Mouse (Mus musculus) forebrain, embryonic 13.5 days (tissue): ENCODE results near the gene Rgsl1. TPM values are rescaled to one million over a fixed set of nuclear protein-coding genes. Genes with fewer than 3 reads are reported as not detected.

Experiments used
- ATAC-seq: fragments of 200-750 bp; cut with Nextera tagmentation; 2 replicates; pipeline ENCODE4 v1.8.0; 2017
- H3K27ac ChIP-seq: fragments of 300-500 bp; sonication (generic); 2 replicates; pipeline ENCODE4 v1.5.1; 2015; ENCODE audit warnings: inconsistent platforms, mild to moderate bottlenecking, moderate library complexity
- H3K27me3 ChIP-seq: fragments of 300-500 bp; sonication (generic); 2 replicates; pipeline ENCODE4 v1.6.1; 2015; ENCODE audit warnings: mild to moderate bottlenecking, inconsistent platforms
- H3K36me3 ChIP-seq: fragments of 300-500 bp; sonication (generic); 2 replicates; pipeline ENCODE4 v1.6.1; 2015; ENCODE audit warnings: mild to moderate bottlenecking, inconsistent platforms; ENCODE audit not compliant: poor library complexity, severe bottlenecking
- H3K4me1 ChIP-seq: fragments of 300-500 bp; sonication (generic); 2 replicates; pipeline ENCODE4 v1.6.1; 2015; ENCODE audit warnings: inconsistent platforms
- H3K4me2 ChIP-seq: fragments of 300-500 bp; sonication (generic); 2 replicates; pipeline ENCODE4 v1.6.1; 2015; ENCODE audit warnings: inconsistent platforms, mild to moderate bottlenecking, moderate library complexity
- H3K4me3 ChIP-seq: fragments of 300-500 bp; sonication (generic); 2 replicates; pipeline ENCODE4 v1.5.1; 2015; ENCODE audit warnings: mild to moderate bottlenecking, inconsistent platforms
- H3K9ac ChIP-seq: fragments of 300-500 bp; sonication (generic); 2 replicates; pipeline ENCODE4 v1.6.1; 2015; ENCODE audit warnings: mild to moderate bottlenecking, inconsistent platforms
- H3K9me3 ChIP-seq: fragments of 300-500 bp; sonication (generic); replicated peaks from 2 replicates; pipeline ENCODE4 v1.6.1; 2016; ENCODE audit warnings: inconsistent platforms
- WGBS: fragments of 180-500 bp; shearing (Covaris S2); methylation state at CpG from one replicate; pipeline ENCODE4 v1.1.7; 2015; 5-methylcytosine and 5-hydroxymethylcytosine counted together
- polyA plus RNA-seq: library from polyadenylated mRNA; unstranded; fragments of >200 nt; fragmentation: Nextera tagmentation; extraction: Ambion mirVana; gene quantifications from 2 replicates; pipeline ENCODE4 v1.2.1, GENCODE M21; 2015

Gene Rgsl1
- polyA plus RNA-seq, 1 experiment from 2014 or later: 0.05 TPM

- Histone ChIP-seq H3K27ac (no peak overlapping the region), H3K27me3 (no peaks in the 10 kb centered on the region), H3K9me3 (no peaks in the 10 kb centered on the region), H3K4me3 (no peak overlapping the region), H3K4me1 (peaks cover 56% of the 10 kb centered on the region), H3K4me2 (peak overlapping the region; percentile 64), H3K9ac (no peak overlapping the region), H3K36me3 (peaks cover 6% of the 10 kb centered on the region)
- WGBS: 0% methylated on average over 1 of the region's 1 CpGs
- peak; percentile 11; the same call in 1 of the 2 replicates for ATAC-seq
These were observed 95.4 kb downstream of the Rgsl1 start for GRCm38 (mm10) chr1:153748549-153748948.

- Histone ChIP-seq H3K4me2 (peak overlapping the region; percentile 17), H3K4me1 (peaks cover 60% of the 10 kb centered on the region), H3K4me3 (no peak overlapping the region), H3K36me3 (peaks cover 11% of the 10 kb centered on the region), H3K27me3 (no peaks in the 10 kb centered on the region), H3K9ac (no peak overlapping the region), H3K9me3 (no peaks in the 10 kb centered on the region), H3K27ac (no peak overlapping the region)
- WGBS: 71% methylated on average over 12 of the region's 12 CpGs
- ATAC-seq: no peak
These were observed 95.9 kb downstream of the Rgsl1 start for GRCm38 (mm10) chr1:153747861-153748530.

GRCm38 (mm10) chr1:153746728-153747127 lies 97.2 kb downstream of the Rgsl1 start:
- 3% methylated on average over 12 of the region's 12 CpGs for WGBS
- ATAC-seq: 0 out of 2 replicates have a peak, but pooled peaks have one; percentile 1
- peaks cover 66% of the 10 kb centered on the region for H3K4me1 ChIP-seq

GRCm38 (mm10) chr1:153746119-153746670 lies 97.7 kb downstream of the Rgsl1 start:
- peak; percentile 22; the same call in 1 of the 2 replicates for ATAC-seq
- no peak overlapping the region for H3K9ac ChIP-seq
- 71% methylated on average over 14 of the region's 14 CpGs for WGBS
- no peak overlapping the region for H3K4me2 ChIP-seq
- no peaks in the 10 kb centered on the region for H3K9me3 ChIP-seq
- 0 out of 2 replicates have a peak overlapping the region, but pooled peaks have one; percentile 11 for H3K27ac ChIP-seq
- peaks cover 69% of the 10 kb centered on the region for H3K4me1 ChIP-seq
- H3K4me3 ChIP-seq: no peak overlapping the region
- H3K36me3 ChIP-seq: peaks cover 15% of the 10 kb centered on the region
- peaks cover under 1% of the 10 kb centered on the region; the same call in 1 of the 2 replicates for H3K27me3 ChIP-seq

More at GRCm38 (mm10) chr1:153746728-153747127, 97.2 kb downstream of the Rgsl1 start:
- Histone ChIP-seq H3K27ac (no peak overlapping the region), H3K36me3 (peaks cover 15% of the 10 kb centered on the region), H3K9me3 (no peaks in the 10 kb centered on the region), H3K27me3 (no peaks in the 10 kb centered on the region), H3K4me2 (no peak overlapping the region), H3K9ac (no peak overlapping the region), H3K4me3 (no peak overlapping the region)

- Histone ChIP-seq H3K27ac (no peak overlapping the region), H3K36me3 (peaks cover 15% of the 10 kb centered on the region), H3K27me3 (peaks cover 14% of the 10 kb centered on the region), H3K4me2 (peak overlapping the region; percentile 79), H3K9me3 (no peaks in the 10 kb centered on the region), H3K4me3 (peak overlapping the region; percentile 51), H3K4me1 (peaks cover 68% of the 10 kb centered on the region), H3K9ac (peak overlapping the region; percentile 54)
- ATAC-seq: no peak
- 62% methylated on average over 11 of the region's 11 CpGs for WGBS
These were observed 101.4 kb downstream of the Rgsl1 start for GRCm38 (mm10) chr1:153742374-153743155.

GRCm38 (mm10) chr1:153741551-153742316 lies 102.2 kb downstream of the Rgsl1 start:
- peaks cover 14% of the 10 kb centered on the region for H3K27me3 ChIP-seq
- no peak for ATAC-seq
- H3K27ac ChIP-seq: peak overlapping the region; percentile 40; the same call in 1 of the 2 replicates
- H3K9me3 ChIP-seq: no peaks in the 10 kb centered on the region
- H3K4me3 ChIP-seq: peak overlapping the region; percentile 51
- peaks cover 76% of the 10 kb centered on the region for H3K4me1 ChIP-seq
- WGBS: 54% methylated on average over 18 of the region's 18 CpGs
- peaks cover 15% of the 10 kb centered on the region for H3K36me3 ChIP-seq
- H3K4me2 ChIP-seq: peak overlapping the region; percentile 79
- H3K9ac ChIP-seq: peak overlapping the region; percentile 68

- 21% methylated on average over 12 of the region's 12 CpGs for WGBS
- peak overlapping the region; percentile 51 for H3K4me3 ChIP-seq
- peaks cover 14% of the 10 kb centered on the region for H3K27me3 ChIP-seq
- peaks cover 15% of the 10 kb centered on the region for H3K36me3 ChIP-seq
- ATAC-seq: no peak
- H3K9me3 ChIP-seq: no peaks in the 10 kb centered on the region
- H3K9ac ChIP-seq: peak overlapping the region; percentile 68
- peaks cover 70% of the 10 kb centered on the region for H3K4me1 ChIP-seq
- H3K27ac ChIP-seq: 0 out of 2 replicates have a peak overlapping the region, but pooled peaks have one; percentile 31
- peak overlapping the region; percentile 79 for H3K4me2 ChIP-seq
These were observed 103.1 kb downstream of the Rgsl1 start for GRCm38 (mm10) chr1:153740775-153741400.

- H3K36me3 ChIP-seq: peaks cover 15% of the 10 kb centered on the region
- H3K27me3 ChIP-seq: peaks cover 14% of the 10 kb centered on the region
- peak within 1 kb of the TSS; percentile 79 for H3K4me2 ChIP-seq
- H3K27ac ChIP-seq: 0 out of 2 replicates have a peak within 1 kb of the TSS, but pooled peaks have one; percentile 31
- ATAC-seq: peak; percentile 80
- no peaks in the 10 kb centered on the region for H3K9me3 ChIP-seq
- H3K4me3 ChIP-seq: peak within 1 kb of the TSS; percentile 51
- H3K4me1 ChIP-seq: peaks cover 70% of the 10 kb centered on the region
- H3K9ac ChIP-seq: peak within 1 kb of the TSS; percentile 68
- 2% methylated on average over 24 of the region's 28 CpGs for WGBS
These were observed 103.8 kb downstream of the Rgsl1 start, which contains the start of gene Rgs16 for GRCm38 (mm10) chr1:153740145-153740544. Rgs16 (plus strand) TSS chr1:153740349.

GRCm38 (mm10) chr1:153739437-153740015 lies 104.4 kb downstream of the Rgsl1 start:
- Histone ChIP-seq H3K4me2 (peak overlapping the region; percentile 79), H3K27ac (no peak overlapping the region), H3K27me3 (peaks cover 14% of the 10 kb centered on the region), H3K4me3 (peak overlapping the region; percentile 51), H3K9ac (peak overlapping the region; percentile 68; the same call in 1 of the 2 replicates), H3K36me3 (peaks cover 15% of the 10 kb centered on the region), H3K9me3 (no peaks in the 10 kb centered on the region), H3K4me1 (peaks cover 66% of the 10 kb centered on the region)
- ATAC-seq: peak; percentile 26; the same call in 1 of the 2 replicates
- 21% methylated on average over 13 of the region's 13 CpGs for WGBS

GRCm38 (mm10) chr1:153737101-153738085 lies 106.5 kb downstream of the Rgsl1 start:
- Histone ChIP-seq H3K4me2 (no peak overlapping the region), H3K9ac (no peak overlapping the region), H3K27ac (peak overlapping the region; percentile 51), H3K9me3 (no peaks in the 10 kb centered on the region), H3K4me1 (peaks cover 61% of the 10 kb centered on the region), H3K36me3 (no peaks in the 10 kb centered on the region), H3K4me3 (no peak overlapping the region), H3K27me3 (peaks cover 14% of the 10 kb centered on the region)
- ATAC-seq: peak; percentile 5; the same call in 1 of the 2 replicates
- 27% methylated on average over 9 of the region's 9 CpGs for WGBS
